Mouse (Mus musculus) adipocyte (in vitro differentiated cells): ENCODE measurements around the gene Dnajc16.

Experiments used
- DNase-seq: peaks from one replicate; pipeline ENCODE4 v3.0.0-alpha.2; 2016; ENCODE audit warnings: low spot score

The Dnajc16 gene

DNA sequence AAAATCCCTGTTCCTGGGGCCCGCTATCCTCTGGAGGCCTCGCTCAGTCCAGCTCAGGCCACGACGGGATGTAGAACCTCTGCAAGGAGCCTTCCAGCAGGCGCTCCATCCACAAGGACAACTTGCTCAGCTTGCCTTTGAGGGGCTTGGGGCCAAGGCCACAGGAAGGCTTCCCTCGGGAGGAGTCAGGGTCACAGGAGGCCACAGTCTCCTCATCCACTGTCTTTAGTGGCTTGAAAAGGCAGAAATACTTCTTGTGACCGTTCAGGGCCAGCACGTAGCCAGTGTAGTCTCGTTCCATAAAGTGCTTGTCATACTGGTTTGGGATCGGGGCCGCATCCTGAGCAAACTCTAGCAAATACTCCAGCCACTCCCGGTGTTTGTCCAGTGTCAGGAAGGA is 27.3 kb downstream of the Dnajc16 start:
- no peak for DNase-seq

DNA sequence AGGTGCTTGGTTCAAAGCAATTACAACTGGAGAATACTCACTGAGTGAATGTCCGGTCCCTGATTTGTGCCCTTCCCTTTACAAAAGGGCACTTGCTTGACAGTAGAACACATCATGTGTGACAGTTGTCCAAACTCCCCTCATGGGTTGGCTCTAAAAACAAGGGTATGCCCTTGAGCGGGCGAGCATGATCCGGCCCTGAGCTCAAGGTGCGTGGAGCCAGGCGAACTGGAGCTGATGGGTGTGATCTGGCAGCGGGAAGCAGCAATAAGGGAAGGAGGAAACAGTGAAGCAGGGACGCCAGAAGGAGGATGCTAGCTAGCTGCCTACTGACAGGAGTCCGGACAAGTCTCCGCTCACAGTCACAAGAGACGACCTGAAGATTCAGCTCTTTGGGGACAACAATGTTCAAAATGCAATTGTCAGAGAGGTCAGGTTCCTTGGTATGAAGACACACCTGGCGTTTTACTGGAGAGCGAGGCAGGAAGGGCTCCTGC is 28.6 kb downstream of the Dnajc16 start:
- DNase-seq, result no peak

DNA sequence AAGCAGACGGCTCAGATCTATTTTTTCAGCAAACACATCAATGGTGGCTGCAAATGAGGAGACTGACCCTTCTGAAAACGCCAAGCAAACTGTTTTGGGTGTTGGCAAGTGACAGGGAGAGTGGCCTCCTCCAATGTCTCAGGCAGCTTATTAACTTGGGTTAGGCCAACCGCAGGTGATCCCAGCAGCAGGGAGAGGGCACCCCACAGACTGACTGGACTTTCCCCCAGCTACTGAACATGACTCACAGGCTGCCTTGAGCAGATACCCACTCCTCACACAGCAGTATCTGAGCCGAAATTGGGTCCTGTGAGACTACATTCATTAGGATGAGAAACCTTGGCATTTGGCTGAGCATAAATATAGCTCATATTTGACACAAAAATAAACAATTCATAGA is 29.8 kb downstream of the Dnajc16 start:
- DNase-seq, result no peak

DNA sequence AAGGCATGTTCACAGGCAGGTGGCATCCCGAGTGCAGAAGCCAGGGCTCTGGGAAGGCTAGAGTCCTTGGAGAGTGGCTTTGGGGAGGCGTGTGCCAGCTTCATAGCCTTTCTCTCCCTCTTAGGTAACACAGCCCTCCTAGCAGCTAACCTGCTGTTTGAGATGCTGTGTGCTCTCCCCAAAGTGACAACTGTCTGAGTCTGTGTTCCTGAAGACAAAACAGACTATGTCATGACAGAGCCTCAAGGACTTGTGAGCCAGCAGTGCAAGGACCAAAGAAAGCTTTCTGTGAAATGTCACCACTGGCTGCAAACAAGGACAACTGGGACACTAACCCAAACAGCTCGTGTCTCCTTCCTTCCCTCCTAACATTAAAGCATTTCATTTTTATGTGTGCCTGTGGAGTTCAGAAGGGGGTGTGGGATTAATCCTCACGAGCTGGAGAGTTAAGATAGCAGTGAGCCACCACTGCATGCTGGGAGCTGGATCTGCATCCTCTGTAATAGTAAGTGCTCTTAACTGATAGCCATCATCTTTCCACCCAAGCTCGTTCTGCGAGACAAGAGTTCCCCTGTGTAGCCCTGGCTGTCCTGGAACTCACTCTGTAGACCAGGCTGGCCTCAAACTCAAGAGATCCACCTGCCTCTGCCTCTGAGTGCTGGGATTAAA is 31.7 kb downstream of the Dnajc16 start:
- DNase-seq, result no peak

DNA sequence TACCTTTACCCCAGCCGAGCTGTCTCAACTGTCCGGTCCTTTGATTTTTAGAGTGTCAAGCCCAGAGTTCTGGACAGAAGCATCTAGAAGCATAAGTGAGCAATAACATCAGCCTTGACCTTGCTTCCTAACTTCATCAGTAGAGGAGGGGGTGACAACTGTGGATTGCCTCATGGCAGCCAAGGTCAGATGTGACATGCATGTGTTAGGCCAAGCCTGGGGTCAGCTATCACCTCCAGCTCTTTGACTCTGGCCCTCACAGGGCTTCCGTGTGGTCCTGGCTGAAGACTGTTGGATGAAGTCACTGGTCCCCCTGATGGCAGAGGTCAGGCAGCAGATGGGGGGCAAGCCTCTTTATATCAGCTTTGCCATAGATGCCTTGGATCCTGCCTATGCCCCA is 33.6 kb downstream of the Dnajc16 start:
- no peak for DNase-seq

DNA sequence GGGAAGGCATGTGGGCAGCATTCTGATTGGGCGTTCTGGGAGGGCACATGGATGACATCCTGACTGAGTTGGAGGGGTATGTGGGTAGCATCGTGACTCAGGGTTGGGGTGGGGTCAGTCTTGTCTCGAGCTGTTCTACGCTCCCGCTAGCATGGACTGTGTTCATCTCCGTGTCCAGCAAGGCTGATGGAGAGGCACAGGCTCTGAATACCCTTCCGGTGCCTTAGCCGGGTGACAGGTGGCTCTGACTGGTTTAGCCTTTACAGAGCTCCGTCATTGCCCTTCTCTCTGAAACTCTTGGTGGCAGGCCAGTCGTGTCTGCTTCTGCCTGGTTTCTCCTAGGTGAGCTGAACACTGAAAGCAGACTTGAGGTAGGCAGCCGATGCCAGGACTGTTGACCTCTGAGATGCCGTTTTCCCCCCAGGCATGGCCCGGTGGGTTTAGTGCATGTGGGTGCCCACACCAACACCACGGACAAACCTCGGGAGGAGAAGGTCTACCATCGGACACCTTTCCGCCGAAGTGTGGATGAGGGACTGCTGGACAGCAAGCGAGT is 35.3 kb downstream of the Dnajc16 start:
- DNase-seq, result no peak

DNA sequence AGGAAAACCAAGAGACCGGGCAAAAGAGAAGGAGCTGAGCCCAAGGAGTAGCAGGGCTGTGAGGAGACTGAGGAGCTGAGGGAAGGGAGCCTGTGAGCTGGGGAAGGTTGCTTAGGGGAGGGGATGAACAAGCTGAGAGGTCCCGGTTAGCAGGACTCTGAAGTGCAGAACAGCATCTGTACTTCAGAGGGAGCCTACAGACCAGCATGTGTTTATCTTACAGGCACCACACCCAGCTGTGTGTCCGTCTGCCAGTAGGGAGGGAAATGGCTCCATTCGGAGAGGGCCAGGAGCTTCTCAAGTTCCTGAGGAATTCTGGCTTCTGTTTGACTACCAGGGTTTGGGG is 38.7 kb downstream of the Dnajc16 start:
- no peak for DNase-seq

DNA sequence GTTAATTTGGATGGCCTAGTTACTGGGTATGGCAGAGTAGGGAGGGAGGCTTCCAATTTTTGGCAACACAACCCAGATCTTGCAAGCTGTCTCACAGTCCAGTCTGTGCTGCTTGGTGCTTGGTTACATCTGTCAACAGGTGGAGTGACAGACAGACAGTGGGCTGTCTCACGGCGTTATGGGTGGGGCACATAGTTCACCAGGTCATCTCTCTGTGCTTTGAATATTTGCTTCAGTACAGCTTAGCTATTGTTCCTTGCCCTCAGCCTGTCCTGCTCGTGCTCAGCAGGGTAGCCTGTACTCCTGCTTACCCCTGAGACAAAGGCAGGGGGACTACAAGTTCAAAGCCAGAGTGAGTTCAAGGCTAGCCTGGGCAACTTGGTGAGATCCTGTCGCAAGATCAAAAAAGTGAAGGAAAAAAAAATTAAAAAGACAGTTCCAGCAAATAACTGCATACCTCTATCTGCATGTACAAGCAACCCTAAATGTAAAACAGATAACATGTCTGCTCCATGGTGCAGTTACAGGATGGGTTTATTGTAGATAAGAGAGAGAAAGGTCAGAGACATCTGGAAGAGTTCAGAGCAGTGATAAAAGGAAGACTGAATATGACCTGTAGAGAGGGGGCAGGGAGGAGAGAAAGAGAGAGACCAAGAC is 39.2 kb downstream of the Dnajc16 start:
- no peak for DNase-seq

DNA sequence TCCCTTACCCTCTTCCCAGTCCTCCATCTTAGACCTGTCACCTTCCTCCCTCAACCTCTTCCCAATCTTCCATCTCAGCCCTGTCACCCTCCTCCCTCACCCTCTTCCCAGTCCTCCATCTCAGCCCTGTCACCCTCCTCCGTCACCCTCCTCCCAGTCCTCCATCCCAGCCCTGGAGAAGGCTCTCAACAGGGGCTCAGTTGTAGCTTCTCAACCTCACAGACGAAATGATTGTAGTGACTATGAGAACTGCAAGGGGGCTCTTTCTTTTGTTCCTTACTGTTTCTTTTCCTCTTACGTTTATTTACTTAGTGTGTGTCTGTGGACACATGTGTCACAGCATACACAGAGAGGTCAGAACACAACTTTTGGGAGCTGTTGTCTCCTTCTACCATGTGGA is 39.9 kb downstream of the Dnajc16 start:
- no peak for DNase-seq

DNA sequence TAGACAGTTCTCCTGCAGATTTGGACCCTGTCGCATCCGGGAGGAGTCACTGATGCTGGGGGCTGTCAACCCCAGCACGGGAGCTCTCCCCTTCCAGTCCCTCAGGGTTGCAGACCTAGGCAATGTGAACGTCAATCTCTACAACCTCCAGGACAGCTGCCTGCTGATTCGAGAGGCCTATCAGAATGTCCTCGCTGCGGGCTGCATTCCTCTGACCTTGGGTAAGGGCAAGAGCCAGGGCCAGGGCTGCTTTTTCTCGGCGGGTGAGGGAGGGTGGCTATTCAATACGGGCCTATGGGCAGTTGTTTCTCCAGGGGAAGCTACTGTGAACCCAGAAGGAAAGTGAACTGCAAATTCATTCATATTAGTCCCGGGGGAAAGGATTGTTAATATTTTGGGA is 41.2 kb downstream of the Dnajc16 start:
- DNase-seq, result no peak

DNA sequence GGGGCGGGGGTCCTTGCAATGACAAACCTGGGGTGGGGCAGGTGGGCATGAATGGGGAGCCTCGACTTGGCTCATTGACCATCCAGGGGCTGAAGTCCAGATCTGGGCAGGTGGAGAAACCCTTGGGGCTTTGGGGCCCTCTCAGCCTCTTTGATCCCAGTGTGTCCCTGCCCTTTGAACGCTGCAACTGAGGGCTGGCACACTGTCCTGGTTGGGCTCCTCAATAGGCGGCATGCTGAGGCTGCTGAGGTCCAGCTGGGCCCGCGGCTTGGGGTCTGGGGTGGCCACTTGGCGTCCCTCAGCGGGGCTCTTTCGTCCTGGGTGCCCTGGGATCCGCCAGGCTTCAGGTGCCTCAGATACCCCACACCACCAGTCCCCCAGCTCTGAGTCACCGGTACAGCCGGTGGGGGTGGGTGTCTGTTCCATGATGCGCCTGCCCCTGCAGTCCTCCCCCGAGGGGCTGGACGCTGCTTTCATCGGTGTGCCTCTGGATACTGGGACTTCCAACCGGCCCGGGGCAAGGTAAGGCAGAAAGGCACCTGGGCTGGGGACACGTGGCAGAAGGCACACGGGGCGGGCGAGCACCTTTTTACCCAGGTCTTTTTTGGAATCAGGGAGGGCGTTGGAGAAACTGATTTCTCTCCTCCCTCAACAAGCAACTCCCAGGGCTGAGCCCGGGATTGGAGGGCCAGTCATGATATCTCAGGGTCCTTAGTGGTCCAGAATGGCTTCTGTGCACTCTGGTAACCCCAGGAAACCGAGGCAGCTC is 44.0 kb downstream of the Dnajc16 start, which contains the start of gene Agmat:
TSS of gene Agmat (plus strand) at position 95 of the 769 bp plus-strand sequence.
- DNase-seq, result no peak

DNA sequence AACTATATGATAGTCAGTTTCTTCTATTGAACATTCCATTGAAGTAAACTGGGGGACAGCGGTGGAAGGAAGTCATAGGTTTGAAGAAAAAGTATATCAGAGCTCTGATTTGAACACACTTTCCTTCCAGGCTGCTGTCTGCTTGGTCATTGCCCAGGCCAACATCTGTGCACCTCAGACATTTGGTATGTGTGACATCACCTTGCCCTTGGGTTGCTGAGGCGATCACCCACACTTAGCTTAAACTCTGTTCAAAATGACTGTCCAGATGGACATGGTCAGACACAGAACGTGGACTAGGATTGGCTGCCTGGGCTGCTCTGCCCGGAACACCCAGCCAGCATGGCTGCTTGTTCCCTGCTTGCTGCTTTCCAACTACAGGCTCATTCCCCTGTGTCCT is 48.4 kb downstream of the Dnajc16 start:
- no peak for DNase-seq

DNA sequence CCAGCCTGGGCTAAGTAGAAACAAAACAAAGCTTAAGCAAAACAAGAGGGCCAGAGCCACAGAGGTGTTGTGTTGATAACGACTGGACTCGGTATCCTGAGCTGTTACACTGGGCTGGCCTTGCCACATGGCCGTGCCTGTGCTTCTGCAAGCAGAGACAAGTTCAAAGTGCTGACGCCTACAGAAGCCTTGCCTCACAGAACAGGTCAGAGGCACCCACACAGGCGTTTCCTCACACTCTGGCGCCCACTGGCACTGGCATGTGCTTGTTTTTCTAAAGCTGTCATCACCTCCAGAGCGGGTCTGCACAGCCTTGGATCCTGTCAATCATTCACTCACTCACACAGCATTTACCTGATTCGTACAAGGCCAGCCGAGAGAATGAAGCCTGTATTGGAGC is 48.9 kb downstream of the Dnajc16 start:
- DNase-seq, result no peak

DNA sequence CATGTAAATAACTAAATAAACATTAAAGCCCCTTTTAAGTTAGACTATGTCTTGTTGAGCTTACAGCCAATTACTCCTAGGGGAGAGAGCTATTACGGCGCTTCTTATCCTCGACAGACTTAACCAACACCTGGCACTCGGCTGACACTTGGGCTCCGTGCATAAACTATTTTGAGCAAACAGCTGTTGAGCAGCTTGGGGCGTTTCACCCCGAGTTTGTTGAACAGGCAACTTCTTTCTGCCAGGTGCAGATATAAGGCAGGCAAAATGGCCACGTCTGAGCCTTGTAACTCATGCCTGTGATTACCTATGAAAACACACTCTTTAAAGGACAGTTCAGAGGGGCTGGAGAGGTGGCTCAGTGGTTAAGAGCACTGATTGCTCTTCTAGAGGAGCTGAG is 52.7 kb downstream of the Dnajc16 start:
- no peak for DNase-seq

DNA sequence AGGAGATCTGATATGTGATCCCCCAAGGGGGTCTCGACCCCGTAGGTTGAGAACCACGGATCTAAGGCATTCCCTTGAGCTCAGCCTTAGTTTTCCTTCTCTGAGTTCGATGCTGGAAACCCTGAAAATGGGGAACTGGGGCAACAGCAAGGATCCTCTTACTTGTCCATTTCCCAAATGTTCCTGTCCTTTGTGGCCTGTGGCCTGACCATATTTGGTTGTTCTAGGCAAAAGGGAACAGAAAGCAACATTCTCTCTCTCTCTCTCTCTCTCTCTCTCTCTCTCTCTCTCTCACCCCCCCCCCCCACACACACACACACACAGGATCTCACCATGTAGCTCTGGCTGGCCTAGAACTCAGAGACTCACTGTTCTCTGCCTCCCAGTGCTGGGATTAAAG is 53.9 kb downstream of the Dnajc16 start:
- peak; percentile 51 for DNase-seq

DNA sequence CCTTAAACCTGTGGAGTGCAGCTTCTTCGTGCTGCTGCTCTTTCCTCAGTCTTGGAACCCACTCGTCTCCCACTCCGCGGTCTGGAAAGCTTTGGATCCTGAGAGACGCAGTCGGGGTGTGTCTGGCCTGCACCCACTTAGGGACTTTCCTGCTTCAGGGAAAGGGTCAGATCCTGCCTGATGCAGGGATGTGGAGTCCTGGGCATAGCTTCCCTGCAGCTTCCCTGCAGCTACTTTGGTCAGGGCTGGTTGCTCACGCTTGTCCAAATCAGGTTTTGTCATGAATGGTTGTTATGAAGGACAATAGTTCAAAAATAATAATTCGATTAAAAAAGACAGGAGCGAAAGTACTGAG is 55.5 kb downstream of the Dnajc16 start:
- no peak for DNase-seq

DNA sequence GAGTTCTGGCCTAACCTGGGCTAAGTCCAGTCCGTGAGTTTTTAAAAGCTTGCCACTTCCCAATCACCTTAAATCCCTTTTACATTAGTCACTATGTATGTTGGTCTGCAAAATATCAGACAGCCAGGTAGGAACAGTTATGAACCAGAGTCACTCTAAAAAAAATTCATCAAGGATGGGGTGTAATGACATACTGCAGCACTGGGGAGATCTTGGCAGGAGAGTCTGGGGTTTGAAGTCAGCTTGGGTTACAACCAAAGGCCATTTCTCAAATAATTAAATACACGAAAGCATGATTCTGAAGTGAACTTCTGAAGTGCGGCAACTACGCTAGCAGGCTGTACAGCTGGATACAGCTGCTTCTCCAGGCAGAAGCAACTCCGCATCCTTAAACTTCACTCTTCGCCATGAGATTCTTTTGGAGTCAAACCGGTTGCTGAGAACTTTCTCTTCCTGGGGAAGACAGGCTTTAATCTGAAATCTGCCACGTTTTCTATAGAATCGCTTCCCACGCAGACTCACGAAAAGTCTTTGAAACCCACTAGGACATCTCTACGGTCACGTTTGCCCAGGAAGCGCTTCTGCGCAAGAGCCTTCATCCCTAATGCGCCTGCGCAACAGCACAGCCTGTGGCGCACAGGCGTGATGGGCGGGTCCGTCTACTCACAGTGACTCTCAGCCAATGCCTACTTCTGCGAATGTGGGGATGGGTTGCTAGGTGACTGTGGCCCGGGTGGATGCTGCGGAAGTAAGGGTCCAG is 56.1 kb downstream of the Dnajc16 start:
- peak; percentile 67 for DNase-seq

DNA sequence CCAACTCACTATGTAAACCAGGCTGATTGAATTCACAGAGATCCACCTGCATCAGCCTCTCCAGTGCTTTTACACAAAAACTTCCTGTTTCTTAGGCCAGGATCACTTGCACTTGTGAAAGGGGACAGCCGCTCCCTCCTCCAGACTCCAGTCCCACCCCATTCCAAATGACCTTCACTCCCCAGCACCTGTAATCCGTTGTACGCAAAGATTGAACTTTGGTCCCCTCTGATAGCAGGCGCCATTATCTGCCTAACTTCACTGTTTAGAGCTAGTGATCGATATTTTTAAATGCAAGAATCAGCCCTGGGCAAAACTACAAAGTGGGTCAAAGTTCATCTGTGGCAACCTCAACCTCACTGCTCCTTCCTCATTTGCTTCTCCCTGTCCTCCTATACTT is 59.0 kb downstream of the Dnajc16 start:
- no peak for DNase-seq

DNA sequence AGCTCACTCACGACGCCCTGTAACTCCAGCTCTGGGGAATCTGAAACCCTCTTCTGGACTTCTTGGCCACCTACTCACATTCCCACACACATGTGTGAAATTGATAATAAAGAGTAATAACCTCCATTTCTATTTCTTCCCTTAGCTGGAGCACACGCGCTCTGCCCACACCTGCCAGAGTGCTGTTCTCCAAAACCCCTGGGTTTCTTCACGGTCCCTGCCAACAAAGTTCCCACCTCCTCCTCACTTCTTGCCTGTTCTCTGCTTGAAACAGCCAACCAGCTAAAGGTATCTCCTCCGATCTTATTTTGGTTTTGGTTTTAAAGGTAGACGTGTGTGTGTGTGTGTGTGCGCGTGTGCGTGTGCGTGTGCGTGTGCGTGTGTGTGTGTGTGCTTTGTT is 60.3 kb downstream of the Dnajc16 start:
- no peak for DNase-seq

DNA sequence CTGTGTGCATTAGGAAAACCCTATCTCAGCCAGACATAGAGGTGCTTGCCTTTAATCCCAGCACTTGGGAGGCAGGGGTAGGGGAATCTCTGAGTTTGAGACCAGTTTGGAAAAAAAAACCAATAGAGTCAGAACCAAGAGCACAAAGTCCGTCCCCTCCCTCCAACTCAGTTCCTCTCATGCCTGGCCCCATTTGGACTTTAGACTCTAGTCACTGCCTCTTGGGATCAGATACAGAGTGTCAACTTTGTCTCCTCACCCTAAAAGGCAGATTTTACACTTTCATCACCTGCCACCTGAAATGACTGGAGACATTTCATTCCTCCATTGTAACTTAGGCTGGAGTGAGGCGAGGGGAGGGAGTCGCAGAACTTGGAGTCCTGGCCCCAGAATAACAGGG is 61.5 kb downstream of the Dnajc16 start:
- DNase-seq, result no peak

DNA sequence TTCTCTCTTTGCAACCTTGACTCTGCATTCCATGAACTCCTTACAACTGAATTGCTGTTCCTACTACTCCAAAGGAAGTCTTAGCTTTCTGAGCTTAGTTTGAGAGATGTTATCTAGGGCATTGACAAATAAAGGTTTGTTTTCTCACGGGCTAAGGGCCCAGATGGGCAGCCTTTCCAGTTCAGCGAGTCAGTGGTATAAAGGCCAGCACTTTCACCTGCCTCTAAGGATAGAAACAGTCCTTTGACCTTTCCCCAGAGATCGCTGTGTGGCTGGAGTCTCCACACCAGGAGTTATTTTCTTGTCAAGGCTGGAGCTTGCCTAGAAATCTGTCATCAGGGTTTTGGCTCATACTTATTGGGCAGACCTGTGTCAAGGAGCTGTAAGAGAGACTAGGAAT is 65.0 kb downstream of the Dnajc16 start:
- no peak for DNase-seq

DNA sequence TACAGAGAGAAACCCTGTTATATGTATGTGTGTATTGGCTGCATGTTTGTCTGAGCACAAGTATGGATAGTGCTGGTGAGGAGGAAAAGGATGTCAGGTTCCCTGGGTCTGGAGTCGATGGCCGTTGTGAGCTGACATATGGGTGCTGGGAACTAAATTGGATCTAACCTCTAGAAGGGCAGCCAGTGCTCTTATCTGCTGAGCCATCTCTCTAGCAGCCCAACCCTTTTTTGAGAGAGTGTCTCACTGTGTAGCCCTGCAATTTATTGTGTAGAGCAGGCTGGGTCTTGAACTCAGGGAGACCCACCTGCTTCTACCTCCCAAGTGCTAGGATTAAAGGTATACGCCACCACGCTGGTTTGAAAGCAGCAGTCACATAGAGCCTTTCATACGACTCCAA is 65.5 kb downstream of the Dnajc16 start:
- no peak for DNase-seq
